Mouse (Mus musculus) v-Abl transformed pro-B cells (cell line): Measurements from ENCODE around the gene Megf11.

Experiments used
- in situ Hi-C, 2 experiments: fragments of 400-800 bp; cut with MboI; formaldehyde crosslinking; loops; one replicate each; pipeline ENCODE4 v1.15.1; 2025; ENCODE audit not compliant: unreplicated experiment in 2 of 2

Gene Megf11

GRCm38 (mm10) chr9:64506440-64507206, 121.2 kb downstream of the Megf11 start:
- in situ Hi-C loops, result no loop called here

- in situ Hi-C loops, result no loop called here
Measured at GRCm38 (mm10) chr9:64507207-64507517, 121.7 kb downstream of the Megf11 start.

GRCm38 (mm10) chr9:64507995-64508394, 122.6 kb downstream of the Megf11 start:
- in situ Hi-C loops, result no loop called here

- in situ Hi-C loops, result no loop called here
Measured at GRCm38 (mm10) chr9:64514826-64515225, 129.4 kb downstream of the Megf11 start.

GRCm38 (mm10) chr9:64519921-64520746, 134.7 kb downstream of the Megf11 start:
- in situ Hi-C loops, result no loop called here

GRCm38 (mm10) chr9:64520747-64521283, 135.4 kb downstream of the Megf11 start:
- in situ Hi-C loops, result no loop called here

GRCm38 (mm10) chr9:64523264-64524045, 138.0 kb downstream of the Megf11 start:
- in situ Hi-C loops, result no loop called here

GRCm38 (mm10) chr9:64528061-64528460, 142.6 kb downstream of the Megf11 start:
- in situ Hi-C loops, result no loop called here

- in situ Hi-C loops, result no loop called here
Measured at GRCm38 (mm10) chr9:64528595-64528994, 143.2 kb downstream of the Megf11 start.

GRCm38 (mm10) chr9:64531935-64532334, 146.5 kb downstream of the Megf11 start:
- in situ Hi-C loops, result no loop called here

GRCm38 (mm10) chr9:64532711-64533242, 147.4 kb downstream of the Megf11 start:
- in situ Hi-C loops, result no loop called here

- in situ Hi-C loops, result no loop called here
Measured at GRCm38 (mm10) chr9:64533488-64534119, 148.2 kb downstream of the Megf11 start.

- in situ Hi-C loops, result no loop called here
Measured at GRCm38 (mm10) chr9:64534313-64534712, 148.9 kb downstream of the Megf11 start.

- in situ Hi-C loops, result no loop called here
Measured at GRCm38 (mm10) chr9:64534856-64535539, 149.6 kb downstream of the Megf11 start.

GRCm38 (mm10) chr9:64537821-64538220, 152.4 kb downstream of the Megf11 start:
- in situ Hi-C loops, result no loop called here

GRCm38 (mm10) chr9:64542246-64542645, 156.8 kb downstream of the Megf11 start:
- in situ Hi-C loops, result no loop called here

GRCm38 (mm10) chr9:64543125-64543524, 157.7 kb downstream of the Megf11 start:
- in situ Hi-C loops, result no loop called here

- in situ Hi-C loops, result no loop called here
Measured at GRCm38 (mm10) chr9:64546344-64546991, 161.0 kb downstream of the Megf11 start.

GRCm38 (mm10) chr9:64548332-64548731, 162.9 kb downstream of the Megf11 start:
- in situ Hi-C loops, result no loop called here
